Mouse (Mus musculus) E14TG2a.4 (cell line): Measurements from ENCODE around the gene Dnttip1.

Experiments used
- CTCF ChIP-seq: conservative IDR thresholded peaks from 2 replicates; pipeline ENCODE4 v1.5.1; 2014; ENCODE audit warnings: low read length
- NANOG ChIP-seq: IDR thresholded peaks from 2 replicates; pipeline ENCODE4 v1.6.1; 2014; ENCODE audit warnings: borderline replicate concordance, low read length, mixed read lengths

DNA sequence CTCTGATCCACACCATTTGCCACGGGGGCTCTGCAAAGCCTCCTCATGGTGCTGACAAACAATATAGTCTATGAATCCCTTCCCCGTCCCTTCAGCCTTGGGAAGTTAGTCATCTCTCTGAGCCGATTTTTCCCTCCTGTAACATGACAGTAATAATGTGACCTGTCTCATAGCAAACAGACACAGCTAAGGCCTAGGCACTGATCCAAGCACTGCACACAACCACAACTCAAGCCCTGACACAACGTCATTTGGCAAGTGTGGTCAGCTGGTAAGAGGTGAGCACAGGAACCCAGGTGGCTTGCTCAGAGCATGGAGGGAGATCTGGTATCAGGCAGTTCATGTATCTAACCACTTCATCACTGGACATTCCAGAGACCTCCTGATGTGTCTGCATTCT, 50.1 kb downstream of the Dnttip1 start:
- TF ChIP-seq CTCF, result no peak
- TF ChIP-seq NANOG, result no peak
